Comparison of ENCODE assay signal across 8 mouse cellular contexts in the genomic region with DNA sequence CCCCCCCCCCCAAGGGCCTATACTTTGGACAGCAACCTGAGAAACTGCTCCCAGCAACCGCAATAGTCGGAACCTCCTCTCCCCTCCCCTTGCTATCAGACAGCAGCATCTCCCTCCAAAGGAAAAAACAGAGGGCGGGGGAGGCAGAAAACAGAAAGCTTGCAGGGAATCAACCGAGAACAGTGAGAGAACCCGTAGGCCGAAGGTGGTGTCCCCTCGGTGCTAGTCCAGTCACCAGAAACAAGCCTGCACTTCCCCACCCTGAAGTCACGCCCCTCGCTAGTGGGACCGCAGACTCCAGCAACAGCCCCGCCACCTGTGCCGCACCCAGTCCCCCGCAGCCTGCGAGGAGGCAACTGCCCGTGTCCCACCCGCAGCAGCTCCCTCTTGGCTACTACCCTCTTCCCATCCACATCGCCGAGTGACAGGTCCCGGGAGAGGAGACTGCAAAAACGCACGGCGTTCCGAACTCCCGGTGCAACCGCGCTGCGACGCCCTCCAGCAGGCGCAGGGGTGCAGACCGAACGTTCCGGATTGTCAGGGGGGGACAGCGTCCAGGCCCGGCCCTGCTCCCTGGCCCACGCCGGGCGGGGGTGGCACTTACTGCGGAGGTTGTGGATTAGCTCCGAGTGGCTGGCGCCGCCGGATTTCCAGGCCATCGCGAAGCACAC. TPM values are rescaled to one million over a fixed set of nuclear protein-coding genes. Genes with fewer than 3 reads are reported as not detected.
DNase-seq lines count a peak whose midpoint lies in the region; ATAC-seq and TF ChIP-seq lines count a peak whose summit lies in the region.

No protein-coding gene starts in this region.

- POLR2A ChIA-PET in Patski (lab: Charles Lee) = interaction anchor here (0.5 to 1.5 kb wide), 3 partner anchors 17 to 747 kb away, joined by 3 to 6 read pairs (median 6); a partner anchor contains a TSS

- H3K4me2 ChIP-seq in embryonic facial prominence, embryonic 14.5 days (ENCODE audit: low read depth, low read length) = peak overlapping the region; percentile 92
- peak overlapping the region; percentile 82 for H3K4me2 ChIP-seq in intestine, embryonic 15.5 days (replicated peaks)

- DNase-seq in left cerebral cortex, postnatal 10 days (ENCODE audit: extremely low spot score in 1 of 2, low spot score in 2 of 2) = peak; percentile 12 to 87
- DNase-seq in left cerebral cortex, adult 11 months (ENCODE audit: low spot score) = no peak
- DNase-seq in Patski (ENCODE audit: low read depth, low spot score) = no peak
- no peak for DNase-seq in embryonic facial prominence, embryonic 14.5 days (ENCODE audit: low spot score)
- no peak for DNase-seq in midbrain, embryonic 10.5 days (ENCODE audit: low spot score)
- DNase-seq in thymus, postnatal 25 days = peak; percentile 63
- DNase-seq in cerebellum, postnatal 36 days = no peak

- CTCF ChIA-PET in Patski (lab: Charles Lee) = interaction anchor here (0.6 kb wide), 1 partner anchor 550 kb away, joined by 3 read pairs; no protein-coding TSS in a partner anchor

- no peaks in the 10 kb centered on the region for H3K36me3 ChIP-seq in embryonic facial prominence, embryonic 14.5 days (ENCODE audit: control insufficient read depth, insufficient read depth, low read length)
- H3K36me3 ChIP-seq in intestine, embryonic 15.5 days = no peaks in the 10 kb centered on the region
- no peaks in the 10 kb centered on the region for H3K36me3 ChIP-seq in midbrain, embryonic 10.5 days

- ATAC-seq in Patski = peak; percentile 74
- peak; percentile 82 for ATAC-seq in embryonic facial prominence, embryonic 14.5 days (ENCODE audit: low read depth)
- peak; percentile 82 for ATAC-seq in intestine, embryonic 15.5 days

- H3K27ac ChIP-seq in embryonic facial prominence, embryonic 14.5 days (replicated peaks; ENCODE audit: low read depth, low read length) = peak overlapping the region; percentile 89
- H3K27ac ChIP-seq in intestine, embryonic 15.5 days = peak overlapping the region; percentile 94
- H3K27ac ChIP-seq in midbrain, embryonic 10.5 days (replicated peaks) = peak overlapping the region; percentile 94

- in situ Hi-C loops in Patski (cut with MboI; ENCODE audit: low pct_unique_long_range_greater_than_20kb) = no loop called here

- WGBS in embryonic facial prominence, embryonic 14.5 days = 0% methylated on average over 23 of the region's 44 CpGs
- under 1% methylated on average over 44 of the region's 44 CpGs for WGBS in intestine, embryonic 15.5 days
- under 1% methylated on average over 44 of the region's 44 CpGs for WGBS in midbrain, embryonic 10.5 days

- peak overlapping the region; percentile 95 for H3K4me3 ChIP-seq in embryonic facial prominence, embryonic 14.5 days (ENCODE audit: low read depth, low read length)
- peak overlapping the region; percentile 94 for H3K4me3 ChIP-seq in intestine, embryonic 15.5 days (replicated peaks)
- peak overlapping the region; percentile 92 for H3K4me3 ChIP-seq in midbrain, embryonic 10.5 days

- TF ChIP-seq CTCF in Patski (IDR thresholded peaks at IDR 0.05) = no peak

- peaks cover 8% of the 10 kb centered on the region for H3K4me1 ChIP-seq in embryonic facial prominence, embryonic 14.5 days (ENCODE audit: control insufficient read depth, insufficient read depth, low read length)
- 0 out of 2 replicates have a peak, but pooled peaks cover 4% of the 10 kb centered on the region for H3K4me1 ChIP-seq in intestine, embryonic 15.5 days (replicated peaks)
- H3K4me1 ChIP-seq in midbrain, embryonic 10.5 days = peaks cover 14% of the 10 kb centered on the region

- intact Hi-C loops in left cerebral cortex, postnatal 10 days (cut with DNase I) = no loop called here

- no peaks in the 10 kb centered on the region for H3K9me3 ChIP-seq in embryonic facial prominence, embryonic 14.5 days (ENCODE audit: control insufficient read depth, low read length)
- H3K9me3 ChIP-seq in intestine, embryonic 15.5 days = no peaks in the 10 kb centered on the region
- H3K9me3 ChIP-seq in midbrain, embryonic 10.5 days (replicated peaks) = no peaks in the 10 kb centered on the region

- peak overlapping the region; percentile 87 for H3K9ac ChIP-seq in embryonic facial prominence, embryonic 14.5 days (ENCODE audit: low read depth, low read length)
- H3K9ac ChIP-seq in intestine, embryonic 15.5 days = peak overlapping the region; percentile 81

- H3K27me3 ChIP-seq in Patski = no peaks in the 10 kb centered on the region
- H3K27me3 ChIP-seq in embryonic facial prominence, embryonic 14.5 days (replicated peaks; ENCODE audit: control insufficient read depth, insufficient read depth, low read length) = no peaks in the 10 kb centered on the region
- H3K27me3 ChIP-seq in intestine, embryonic 15.5 days (replicated peaks) = no peaks in the 10 kb centered on the region
- no peaks in the 10 kb centered on the region for H3K27me3 ChIP-seq in midbrain, embryonic 10.5 days (ENCODE audit: low read depth, poor library complexity, severe bottlenecking)

RNA-seq across cellular contexts. Expression of a gene that starts 4.7 kb away (rescaled TPM):
- 1 to 10 TPM; 8.2 to 8.3 TPM for total RNA-seq in left cerebral cortex, postnatal 10 days (2021)
- 21.9 TPM for polyA plus RNA-seq in Patski (2021)
- 37.0 and 41.8 TPM in 2 replicates for polyA plus RNA-seq in embryonic facial prominence, embryonic 14.5 days (2014; fragmentation: Nextera tagmentation; extraction: Ambion mirVana)
- 48.9 and 51.2 TPM in 2 replicates for polyA plus RNA-seq in intestine, embryonic 15.5 days (2015; fragmentation: Nextera tagmentation; extraction: Ambion mirVana)
- 74.9 and 90.2 TPM in 2 replicates for polyA plus RNA-seq in midbrain, embryonic 10.5 days (2016; fragmentation: Nextera tagmentation; extraction: Ambion mirVana)

RNA-seq across cellular contexts. Expression of a gene that starts 18.3 kb away (rescaled TPM):
- 100 to 1,000 TPM; 150 to 153 TPM for total RNA-seq in left cerebral cortex, postnatal 10 days (2021)
- 66.8 TPM for polyA plus RNA-seq in Patski (2021)
- polyA plus RNA-seq in embryonic facial prominence, embryonic 14.5 days (2014; fragmentation: Nextera tagmentation; extraction: Ambion mirVana) = 126 and 130 TPM in 2 replicates
- 114 TPM in 2 replicates for polyA plus RNA-seq in intestine, embryonic 15.5 days (2015; fragmentation: Nextera tagmentation; extraction: Ambion mirVana)
- polyA plus RNA-seq in midbrain, embryonic 10.5 days (2016; fragmentation: Nextera tagmentation; extraction: Ambion mirVana) = 137 and 144 TPM in 2 replicates

RNA-seq across cellular contexts. Expression of a gene that starts 18.4 kb away (rescaled TPM):
- 10 to 100 TPM; 47.2 to 49.2 TPM for total RNA-seq in left cerebral cortex, postnatal 10 days (2021)
- 26.4 TPM for polyA plus RNA-seq in Patski (2021)
- polyA plus RNA-seq in embryonic facial prominence, embryonic 14.5 days (2014; fragmentation: Nextera tagmentation; extraction: Ambion mirVana) = 12.2 and 12.6 TPM in 2 replicates
- 8.2 and 8.4 TPM in 2 replicates for polyA plus RNA-seq in intestine, embryonic 15.5 days (2015; fragmentation: Nextera tagmentation; extraction: Ambion mirVana)
- polyA plus RNA-seq in midbrain, embryonic 10.5 days (2016; fragmentation: Nextera tagmentation; extraction: Ambion mirVana) = 8.4 and 10.5 TPM in 2 replicates

Comparison
In these comparisons a context has a peak if more than half of its experiments do, and no peak if none do; other contexts are left out.
1. DNase-seq: peak in left cerebral cortex, postnatal 10 days (2 of 2) and thymus, postnatal 25 days (single experiment); none in left cerebral cortex, adult 11 months (single experiment), Patski (single experiment), embryonic facial prominence, embryonic 14.5 days (single experiment), midbrain, embryonic 10.5 days (single experiment) and cerebellum, postnatal 36 days (0 of 2).
2. Peak in every context shown above with its lines, with median percentiles within 50 percentile points of each other: ATAC-seq, H3K27ac ChIP-seq and H3K4me3 ChIP-seq.